ENCODE assay signal across 20 mouse cellular contexts in genomic region chr2:84061221-84061620, GRCm38 (mm10).
"Had no signal": no experiment of that assay in that cellular context is flagged by ENCODE, and none has a peak within 500 bp of the region (broad histone marks: within the 10 kb centered on the region; RNA-seq: fewer than 3 reads in every experiment).

No protein-coding gene starts in this region.

- H3K4me3 ChIP-seq: liver, embryonic 15.5 days; lung, embryonic 15.5 days; megakaryocyte, embryonic 14.5 days; midbrain, embryonic 13.5 days; midbrain, embryonic 15.5 days; myocyte; neural tube, embryonic 13.5 days; neural tube, embryonic 15.5 days; stomach, embryonic 15.5 days had no signal

- H3K4me1 ChIP-seq: midbrain, embryonic 13.5 days; midbrain, embryonic 15.5 days; neural tube, embryonic 13.5 days; neural tube, embryonic 15.5 days; stomach, embryonic 15.5 days had no signal

- ATAC-seq: liver, postnatal 0 days; lung, postnatal 0 days; midbrain, embryonic 13.5 days; midbrain, embryonic 15.5 days had no signal

- H3K27ac ChIP-seq: liver, embryonic 15.5 days; lung, embryonic 15.5 days; macrophage; midbrain, embryonic 13.5 days; midbrain, embryonic 15.5 days; neural tube, embryonic 13.5 days; neural tube, embryonic 15.5 days; stomach, embryonic 15.5 days; stomach, postnatal 0 days had no signal

- DNase-seq: liver, postnatal 0 days; lung, adult 2 months; lung, postnatal 14 days; lung, postnatal 36 days; right cerebral cortex, postnatal 14 days; thymus, postnatal 14 days; thymus, postnatal 36 days had no signal

- H3K4me2 ChIP-seq: liver, embryonic 15.5 days; lung, embryonic 15.5 days; midbrain, embryonic 11.5 days; midbrain, embryonic 13.5 days; midbrain, embryonic 15.5 days; neural tube, embryonic 13.5 days; neural tube, embryonic 15.5 days; stomach, embryonic 15.5 days had no signal

- H3K27me3 ChIP-seq: liver, embryonic 15.5 days; lung, embryonic 15.5 days; megakaryocyte, embryonic 14.5 days; midbrain, embryonic 13.5 days; midbrain, embryonic 15.5 days; neural tube, embryonic 13.5 days; neural tube, embryonic 15.5 days; stomach, embryonic 15.5 days had no signal

- H3K36me3 ChIP-seq: liver, embryonic 15.5 days; lung, embryonic 15.5 days; midbrain, embryonic 13.5 days; midbrain, embryonic 15.5 days; neural tube, embryonic 13.5 days; neural tube, embryonic 15.5 days; stomach, embryonic 15.5 days had no signal

- H3K9ac ChIP-seq: liver, embryonic 15.5 days; liver, postnatal 0 days; lung, embryonic 15.5 days; midbrain, embryonic 13.5 days; midbrain, embryonic 15.5 days; neural tube, embryonic 13.5 days; neural tube, embryonic 15.5 days; stomach, embryonic 15.5 days had no signal

- H3K9me3 ChIP-seq: liver, embryonic 15.5 days; lung, embryonic 15.5 days; megakaryocyte, embryonic 14.5 days; midbrain, embryonic 13.5 days; midbrain, embryonic 15.5 days; neural tube, embryonic 13.5 days; neural tube, embryonic 15.5 days; stomach, embryonic 15.5 days had no signal
